Mouse (Mus musculus): ENCODE measurements at regions not wholly inside any gene's neighbourhood (a gene's known extent, or its start where the extent isn't known, plus 50 kb on each side); places are given as distances from the start of the nearest gene placed in this dataset.
"Not testable (repeated sequence)": the region's sequence is repeated elsewhere in the genome, so short reads cannot be mapped to it uniquely, and the experiment has no call there.

GRCm38 (mm10) chr5:96898120-96898672 is 99.3 kb upstream of the Bmp2k start:
- no peak overlapping the region for H3K4me2 ChIP-seq
- H3K36me3 ChIP-seq: no peaks in the 10 kb centered on the region
- H3K27ac ChIP-seq: no peak overlapping the region
- no peak overlapping the region for H3K9ac ChIP-seq
- H3K4me3 ChIP-seq: no peak overlapping the region
- H3K27me3 ChIP-seq: no peaks in the 10 kb centered on the region
- WGBS: 82% methylated on average over 8 of the region's 8 CpGs
- no peaks in the 10 kb centered on the region for H3K9me3 ChIP-seq
- H3K4me1 ChIP-seq (replicated peaks): no peaks in the 10 kb centered on the region
- ATAC-seq (ENCODE audit: low FRiP score): no peak

- H3K4me1 ChIP-seq (replicated peaks): no peaks in the 10 kb centered on the region
- H3K27me3 ChIP-seq: no peaks in the 10 kb centered on the region
- no peak overlapping the region for H3K4me2 ChIP-seq
- no peak overlapping the region for H3K27ac ChIP-seq
- 79% methylated on average over 5 of the region's 5 CpGs for WGBS
- ATAC-seq (ENCODE audit: low FRiP score): no peak
- no peak overlapping the region for H3K4me3 ChIP-seq
- no peaks in the 10 kb centered on the region for H3K36me3 ChIP-seq
- no peaks in the 10 kb centered on the region for H3K9me3 ChIP-seq
- H3K9ac ChIP-seq: no peak overlapping the region
Measured at GRCm38 (mm10) chr5:96898695-96899094, 98.8 kb upstream of the Bmp2k start.

GRCm38 (mm10) chr5:96905572-96906271 is 91.8 kb upstream of the Bmp2k start:
- Histone ChIP-seq H3K27me3 (no peaks in the 10 kb centered on the region), H3K36me3 (no peaks in the 10 kb centered on the region), H3K4me1 (replicated peaks) (peaks cover 7% of the 10 kb centered on the region; the same call in 1 of the 2 replicates), H3K4me3 (no peak overlapping the region), H3K27ac (peak overlapping the region; percentile 52; the same call in 1 of the 2 replicates), H3K4me2 (peak overlapping the region; percentile 29), H3K9me3 (no peaks in the 10 kb centered on the region), H3K9ac (no peak overlapping the region)
- 34% methylated on average over 17 of the region's 17 CpGs for WGBS
- ATAC-seq (ENCODE audit: low FRiP score): peak; percentile 91

- ATAC-seq (ENCODE audit: low FRiP score); H3K9me3 ChIP-seq; H3K27ac ChIP-seq; H3K4me3 ChIP-seq; H3K27me3 ChIP-seq; H3K9ac ChIP-seq; H3K4me2 ChIP-seq; H3K4me1 ChIP-seq (replicated peaks); H3K36me3 ChIP-seq: not testable (repeated sequence)
- WGBS: 94% methylated on average over 2 of the region's 2 CpGs
Measured at GRCm38 (mm10) chr5:96908371-96908770, 89.1 kb upstream of the Bmp2k start.

- Histone ChIP-seq H3K36me3 (no peaks in the 10 kb centered on the region), H3K9me3 (no peaks in the 10 kb centered on the region), H3K9ac (no peak overlapping the region), H3K4me2 (no peak overlapping the region), H3K27me3 (no peaks in the 10 kb centered on the region), H3K4me3 (no peak overlapping the region), H3K4me1 (replicated peaks) (peaks cover 7% of the 10 kb centered on the region; the same call in 1 of the 2 replicates), H3K27ac (no peak overlapping the region)
- WGBS: 77% methylated on average over 6 of the region's 6 CpGs
- no peak for ATAC-seq (ENCODE audit: low FRiP score)
Measured at GRCm38 (mm10) chr5:96909218-96909617, 88.3 kb upstream of the Bmp2k start.

GRCm38 (mm10) chr5:96911550-96912253 is 85.8 kb upstream of the Bmp2k start:
- no peak overlapping the region for H3K4me2 ChIP-seq
- H3K27me3 ChIP-seq: no peaks in the 10 kb centered on the region
- no peak overlapping the region for H3K27ac ChIP-seq
- no peaks in the 10 kb centered on the region for H3K36me3 ChIP-seq
- no peaks in the 10 kb centered on the region for H3K9me3 ChIP-seq
- no peak overlapping the region for H3K4me3 ChIP-seq
- peak; percentile 28; the same call in 1 of the 2 replicates for ATAC-seq (ENCODE audit: low FRiP score)
- H3K4me1 ChIP-seq (replicated peaks): no peaks in the 10 kb centered on the region
- 70% methylated on average over 13 of the region's 13 CpGs for WGBS
- no peak overlapping the region for H3K9ac ChIP-seq

GRCm38 (mm10) chr5:96912254-96912635 is 85.2 kb upstream of the Bmp2k start:
- Histone ChIP-seq H3K27ac (no peak overlapping the region), H3K36me3 (no peaks in the 10 kb centered on the region), H3K4me2 (no peak overlapping the region), H3K4me3 (no peak overlapping the region), H3K9ac (no peak overlapping the region), H3K4me1 (replicated peaks) (no peaks in the 10 kb centered on the region), H3K9me3 (no peaks in the 10 kb centered on the region), H3K27me3 (no peaks in the 10 kb centered on the region)
- 78% methylated on average over 4 of the region's 4 CpGs for WGBS
- ATAC-seq (ENCODE audit: low FRiP score): no peak

GRCm38 (mm10) chr5:96912781-96913180 is 84.7 kb upstream of the Bmp2k start:
- 87% methylated on average over 4 of the region's 4 CpGs for WGBS
- Histone ChIP-seq H3K9ac (no peak overlapping the region), H3K4me1 (replicated peaks) (peaks cover 2% of the 10 kb centered on the region), H3K4me3 (no peak overlapping the region), H3K27me3 (no peaks in the 10 kb centered on the region), H3K4me2 (no peak overlapping the region), H3K27ac (no peak overlapping the region), H3K9me3 (no peaks in the 10 kb centered on the region), H3K36me3 (no peaks in the 10 kb centered on the region)
- no peak for ATAC-seq (ENCODE audit: low FRiP score)

GRCm38 (mm10) chr5:96913711-96914110 is 83.8 kb upstream of the Bmp2k start:
- H3K36me3 ChIP-seq: no peaks in the 10 kb centered on the region
- H3K4me1 ChIP-seq (replicated peaks): peaks cover 5% of the 10 kb centered on the region
- ATAC-seq (ENCODE audit: low FRiP score): no peak
- H3K4me3 ChIP-seq: no peak overlapping the region
- no peaks in the 10 kb centered on the region for H3K9me3 ChIP-seq
- H3K27me3 ChIP-seq: no peaks in the 10 kb centered on the region
- H3K9ac ChIP-seq: no peak overlapping the region
- no peak overlapping the region for H3K4me2 ChIP-seq
- no peak overlapping the region for H3K27ac ChIP-seq
- WGBS: 67% methylated on average over 1 of the region's 1 CpGs

GRCm38 (mm10) chr5:96914696-96915404 is 82.6 kb upstream of the Bmp2k start:
- WGBS: 90% methylated on average over 4 of the region's 4 CpGs
- no peaks in the 10 kb centered on the region for H3K27me3 ChIP-seq
- H3K4me1 ChIP-seq (replicated peaks): peaks cover 5% of the 10 kb centered on the region
- H3K4me2 ChIP-seq: no peak overlapping the region
- H3K9ac ChIP-seq: no peak overlapping the region
- H3K4me3 ChIP-seq: no peak overlapping the region
- no peak overlapping the region for H3K27ac ChIP-seq
- ATAC-seq (ENCODE audit: low FRiP score): no peak
- H3K36me3 ChIP-seq: no peaks in the 10 kb centered on the region
- H3K9me3 ChIP-seq: no peaks in the 10 kb centered on the region

GRCm38 (mm10) chr5:96916897-96917296 is 80.6 kb upstream of the Bmp2k start:
- Histone ChIP-seq H3K27ac (peak overlapping the region; percentile 69; the same call in 1 of the 2 replicates), H3K4me3 (no peak overlapping the region), H3K9ac (no peak overlapping the region), H3K9me3 (no peaks in the 10 kb centered on the region), H3K36me3 (no peaks in the 10 kb centered on the region), H3K4me2 (no peak overlapping the region), H3K4me1 (replicated peaks) (peaks cover 5% of the 10 kb centered on the region), H3K27me3 (no peaks in the 10 kb centered on the region)
- WGBS: 68% methylated on average over 6 of the region's 6 CpGs
- ATAC-seq (ENCODE audit: low FRiP score): no peak

- WGBS: 39% methylated on average over 10 of the region's 10 CpGs
- H3K9ac ChIP-seq: no peak overlapping the region
- H3K4me3 ChIP-seq: no peak overlapping the region
- H3K4me2 ChIP-seq: 0 out of 2 replicates have a peak overlapping the region, but pooled peaks have one; percentile 10
- no peaks in the 10 kb centered on the region for H3K36me3 ChIP-seq
- no peaks in the 10 kb centered on the region for H3K9me3 ChIP-seq
- H3K27me3 ChIP-seq: no peaks in the 10 kb centered on the region
- peak; percentile 83; the same call in 1 of the 2 replicates for ATAC-seq (ENCODE audit: low FRiP score)
- peaks cover 8% of the 10 kb centered on the region for H3K4me1 ChIP-seq (replicated peaks)
- H3K27ac ChIP-seq: peak overlapping the region; percentile 69
Measured at GRCm38 (mm10) chr5:96917596-96918258, 79.8 kb upstream of the Bmp2k start.
